Mouse (Mus musculus) gastrocnemius, adult 2 months (tissue): ENCODE data around the gene Comt. TPM values are rescaled to one million over a fixed set of nuclear protein-coding genes. Genes with fewer than 3 reads are reported as not detected.
A peak's percentile ranks its signal among the peaks of the same experiment; 100 is the strongest.

Source experiments
- DNase-seq: peaks from one replicate; pipeline ENCODE4 v3.0.0; 2022
- H3K27ac ChIP-seq: fragments of 200-600 bp; 2 replicates; pipeline ENCODE4 v1.8.1; 2022; ENCODE audit warnings: mild to moderate bottlenecking
- H3K4me3 ChIP-seq: fragments of 200-600 bp; 2 replicates; pipeline ENCODE4 v1.8.1; 2022; ENCODE audit warnings: mild to moderate bottlenecking, moderate library complexity
- CTCF ChIP-seq: fragments of 200-600 bp; IDR thresholded peaks from 2 replicates; pipeline ENCODE4 v1.8.1; 2022; ENCODE audit warnings: antibody characterized with exemption, mild to moderate bottlenecking, moderate library complexity
- intact Hi-C: fragments of 180-260 bp; cut with DNase I; formaldehyde crosslinking; loops from one replicate; pipeline ENCODE4 v1.15.1; 2025
- total RNA-seq, 2 experiments: library from RNA; stranded (reverse); gene quantifications; 2 replicates each; pipeline ENCODE4 v1.2.3; 2021

Gene Comt
- total RNA-seq, 2 experiments from 2014 or later, result 35.4 to 43.5 TPM

GRCm38 (mm10) chr16:18418756-18419602, 7.7 kb downstream of the Comt start:
- Histone ChIP-seq H3K27ac (no peak overlapping the region), H3K4me3 (no peak overlapping the region)
- intact Hi-C loops, result no loop called here
- DNase-seq, result no peak
- TF ChIP-seq CTCF, result no peak

GRCm38 (mm10) chr16:18417491-18417890, 9.2 kb downstream of the Comt start:
- intact Hi-C loops, result no loop called here
- no peak for DNase-seq
- no peak overlapping the region for H3K4me3 ChIP-seq
- peak overlapping the region; percentile 43 for H3K27ac ChIP-seq
- TF ChIP-seq CTCF, result no peak

GRCm38 (mm10) chr16:18416837-18417236, 9.8 kb downstream of the Comt start:
- intact Hi-C loops, result no loop called here
- H3K4me3 ChIP-seq, result no peak overlapping the region; the same call in 1 of the 2 replicates
- no peak for TF ChIP-seq CTCF

GRCm38 (mm10) chr16:18416094-18416761, 10.4 kb downstream of the Comt start:
- intact Hi-C loops, result no loop called here
- Histone ChIP-seq H3K4me3 (peak overlapping the region; percentile 19; the same call in 1 of the 2 replicates), H3K27ac (peak overlapping the region; percentile 73)
- peak; percentile 67 for DNase-seq
- no peak for TF ChIP-seq CTCF

More at GRCm38 (mm10) chr16:18416837-18417236, 9.8 kb downstream of the Comt start:
- peak overlapping the region; percentile 73 for H3K27ac ChIP-seq
- DNase-seq, result no peak

GRCm38 (mm10) chr16:18413032-18413816, 13.4 kb downstream of the Comt start:
- no peak overlapping the region for H3K4me3 ChIP-seq
- intact Hi-C loops, result no loop called here
- TF ChIP-seq CTCF, result no peak
- peak overlapping the region; percentile 70 for H3K27ac ChIP-seq
- DNase-seq, result no peak

GRCm38 (mm10) chr16:18411802-18412476, 14.7 kb downstream of the Comt start:
- no peak for TF ChIP-seq CTCF
- intact Hi-C loops, result no loop called here
- peak overlapping the region; percentile 25 for H3K4me3 ChIP-seq

GRCm38 (mm10) chr16:18411026-18411649, 15.5 kb downstream of the Comt start:
- H3K27ac ChIP-seq, result peak overlapping the region; percentile 70
- peak; percentile 17 for DNase-seq
- intact Hi-C loops, result no loop called here
- peak overlapping the region; percentile 25 for H3K4me3 ChIP-seq
- TF ChIP-seq CTCF, result no peak

More at GRCm38 (mm10) chr16:18411802-18412476, 14.7 kb downstream of the Comt start:
- peak; percentile 87 for DNase-seq
- peak overlapping the region; percentile 70 for H3K27ac ChIP-seq

- intact Hi-C loops, result no loop called here
- no peak for TF ChIP-seq CTCF
- DNase-seq, result peak; percentile 13
- 0 out of 2 replicates have a peak overlapping the region, but pooled peaks have one; percentile 17 for H3K27ac ChIP-seq
- H3K4me3 ChIP-seq, result no peak overlapping the region
These were observed 16.2 kb downstream of the Comt start for GRCm38 (mm10) chr16:18410418-18410817.

- no peak overlapping the region for H3K4me3 ChIP-seq
- intact Hi-C loops, result loop anchor here (5.0 kb wide), 1 partner anchor 57 kb away; no protein-coding TSS in a partner anchor
- peak; percentile 15 for DNase-seq
- no peak for TF ChIP-seq CTCF
- no peak overlapping the region for H3K27ac ChIP-seq
These were observed 16.9 kb downstream of the Comt start for GRCm38 (mm10) chr16:18409776-18410175.

- peak overlapping the region; percentile 35; the same call in 1 of the 2 replicates for H3K27ac ChIP-seq
- intact Hi-C loops, result loop anchor here (5.0 kb wide), 1 partner anchor 56 kb away; no protein-coding TSS in a partner anchor
- no peak overlapping the region for H3K4me3 ChIP-seq
- DNase-seq, result peak; percentile 17
- TF ChIP-seq CTCF, result no peak
These were observed 18.7 kb downstream of the Comt start for GRCm38 (mm10) chr16:18407912-18408311.

- DNase-seq, result peak; percentile 73
- Histone ChIP-seq H3K4me3 (no peak overlapping the region), H3K27ac (peak overlapping the region; percentile 53)
- peak; percentile 88 for TF ChIP-seq CTCF
- intact Hi-C loops, result loop anchor here (5.0 kb wide), 1 partner anchor 54 kb away; no protein-coding TSS in a partner anchor
These were observed 20.4 kb downstream of the Comt start for GRCm38 (mm10) chr16:18406293-18406692.
